Mouse (Mus musculus): Measurements from ENCODE around the gene Slitrk1. TPM values are rescaled to one million over a fixed set of nuclear protein-coding genes. Genes with fewer than 3 reads are reported as not detected.

Gene Slitrk1
- 0.03 and 0.10 TPM in 2 replicates for polyA plus RNA-seq (2012; rRNA removed)

DNA sequence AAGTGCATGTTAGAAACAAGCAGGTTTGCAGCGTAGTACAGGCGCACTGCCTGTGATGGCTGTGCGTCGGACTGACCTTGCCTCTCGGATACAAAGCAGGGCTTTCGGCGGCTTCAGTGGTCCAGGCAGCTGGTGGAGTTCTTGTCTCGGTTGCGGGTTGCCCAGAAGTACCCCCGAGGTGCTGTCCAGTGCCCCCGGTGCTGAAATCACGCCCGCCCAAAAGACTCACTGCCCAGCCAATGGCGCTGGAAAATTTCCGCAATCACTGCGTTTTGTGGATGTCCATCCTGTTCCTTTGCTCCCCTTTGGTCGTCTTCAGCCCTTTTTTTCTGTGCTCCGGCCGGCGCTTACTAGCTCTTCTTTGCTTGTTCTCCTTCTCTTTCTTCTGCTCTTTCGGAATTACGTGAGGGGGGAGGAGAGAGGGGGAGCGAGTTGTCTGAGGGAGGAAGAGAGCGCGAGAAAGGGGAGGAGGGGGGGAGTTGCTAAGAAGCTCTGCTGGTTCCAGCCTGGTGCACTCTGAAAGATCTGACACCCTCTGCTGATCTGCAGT, at the start of gene Slitrk1:
Gene Slitrk1, minus strand, starts transcription at position 445 of the 550 bp plus-strand sequence.
- DNase-seq (ENCODE audit: low read depth): no peak

DNA sequence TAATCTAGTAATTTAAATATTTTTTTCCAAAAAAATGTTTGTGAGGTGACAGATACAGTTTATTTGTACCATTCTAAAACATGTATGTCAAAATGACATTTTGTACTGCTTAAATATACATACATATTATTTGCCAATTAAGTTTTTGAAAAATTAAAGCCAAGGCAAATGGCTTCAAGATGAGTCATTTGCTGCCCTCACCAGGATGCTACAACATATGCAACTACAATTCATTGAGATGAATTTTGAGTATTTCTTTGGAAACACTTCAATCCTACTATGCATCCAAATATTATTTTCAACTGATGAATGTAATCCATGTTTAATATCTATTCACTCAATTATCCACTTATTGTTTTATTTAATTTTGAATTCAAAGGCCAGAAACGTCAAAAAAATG, 21.8 kb upstream of the Slitrk1 start:
- no peak for DNase-seq (ENCODE audit: low read depth)

DNA sequence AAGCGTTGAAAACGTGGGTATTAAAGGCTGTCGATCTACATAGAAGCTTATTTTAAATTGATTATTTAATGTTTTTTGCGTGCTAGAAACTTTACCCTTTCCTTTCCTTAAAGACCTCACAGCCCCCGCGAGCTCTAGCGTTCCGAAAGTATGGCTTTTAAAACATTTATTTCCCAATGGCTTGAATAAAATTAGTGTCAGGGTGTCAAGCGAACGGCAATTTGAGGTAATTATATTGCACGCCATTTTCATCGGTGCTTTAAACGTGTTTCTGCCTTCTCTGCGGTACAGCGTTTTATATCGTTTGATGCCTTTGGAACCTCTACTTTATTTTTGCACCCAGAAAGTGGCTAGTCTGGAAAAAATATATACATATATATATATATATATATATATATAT, 378 bp upstream of the Slitrk1 start:
- DNase-seq (ENCODE audit: low read depth): no peak

DNA sequence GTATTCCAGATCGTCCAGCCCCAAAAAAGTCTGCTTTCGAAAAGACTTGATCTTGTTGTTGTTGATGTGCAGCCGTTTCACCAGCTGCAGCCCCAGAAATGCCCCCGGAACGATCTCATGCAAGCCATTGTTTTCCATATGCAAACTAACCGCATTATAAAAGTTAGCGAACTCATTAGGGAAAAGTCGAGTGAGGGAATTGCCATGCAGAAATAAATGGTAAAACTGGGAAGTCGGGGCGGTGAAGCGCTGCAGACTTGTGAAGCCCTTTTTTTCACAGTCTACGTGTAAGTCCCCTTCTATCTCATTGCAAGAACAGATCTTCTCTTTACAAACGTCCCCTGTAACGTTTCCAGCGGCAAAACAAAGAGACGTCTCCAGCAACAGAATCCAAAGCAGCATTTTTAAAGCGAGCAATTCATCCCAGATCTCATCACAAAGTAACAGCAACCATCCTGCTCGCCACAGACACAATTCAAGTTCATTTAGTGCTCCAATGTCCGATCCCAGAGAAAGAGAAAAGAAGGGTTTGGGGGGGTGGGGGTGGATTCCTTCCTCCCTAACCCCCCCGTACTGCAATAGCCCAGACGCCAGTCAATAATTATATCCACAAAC, 975 bp downstream of the Slitrk1 start:
- no peak for DNase-seq (ENCODE audit: low read depth)

DNA sequence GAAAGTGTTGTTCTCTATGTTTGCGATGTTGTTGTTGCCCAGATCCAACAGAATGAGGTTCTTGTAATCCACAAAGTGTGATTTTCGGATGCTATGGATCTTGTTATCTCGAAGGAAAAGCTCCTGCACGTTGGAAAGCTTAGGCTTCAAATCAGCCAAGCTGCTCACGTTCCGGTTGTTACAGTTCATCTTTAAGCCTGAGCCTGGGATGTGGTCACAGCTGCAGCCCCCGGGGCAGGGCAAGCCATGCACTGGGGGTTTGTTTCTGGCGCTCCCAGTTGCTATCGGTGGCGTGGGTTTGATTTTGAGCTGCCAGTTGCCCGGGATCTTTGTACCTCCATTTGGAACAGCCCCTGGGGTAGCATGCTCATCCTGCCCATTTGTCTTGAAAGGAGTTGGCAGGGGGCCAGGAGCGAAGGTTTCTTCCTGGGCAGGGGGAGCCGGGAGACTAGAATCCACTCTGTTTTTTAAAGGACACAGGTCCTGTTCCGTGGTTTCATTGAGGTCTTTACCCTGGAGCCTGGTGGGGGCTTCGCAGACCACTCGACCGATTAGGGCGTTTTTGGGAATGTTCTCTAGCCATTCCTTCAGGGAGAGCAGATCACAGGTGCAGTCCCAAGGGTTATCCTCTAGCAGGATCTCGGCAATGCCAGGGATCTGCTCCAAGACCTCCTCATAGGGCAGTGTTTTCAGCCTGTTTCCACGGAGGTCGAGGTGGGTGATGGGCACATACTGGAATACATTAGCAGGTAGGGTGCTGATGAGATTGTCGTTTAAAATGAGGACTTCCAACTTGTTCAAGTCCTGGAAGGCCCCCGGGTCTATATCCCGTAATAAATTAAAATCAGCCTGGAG, 1.7 kb downstream of the Slitrk1 start:
- no peak for DNase-seq (ENCODE audit: low read depth)

DNA sequence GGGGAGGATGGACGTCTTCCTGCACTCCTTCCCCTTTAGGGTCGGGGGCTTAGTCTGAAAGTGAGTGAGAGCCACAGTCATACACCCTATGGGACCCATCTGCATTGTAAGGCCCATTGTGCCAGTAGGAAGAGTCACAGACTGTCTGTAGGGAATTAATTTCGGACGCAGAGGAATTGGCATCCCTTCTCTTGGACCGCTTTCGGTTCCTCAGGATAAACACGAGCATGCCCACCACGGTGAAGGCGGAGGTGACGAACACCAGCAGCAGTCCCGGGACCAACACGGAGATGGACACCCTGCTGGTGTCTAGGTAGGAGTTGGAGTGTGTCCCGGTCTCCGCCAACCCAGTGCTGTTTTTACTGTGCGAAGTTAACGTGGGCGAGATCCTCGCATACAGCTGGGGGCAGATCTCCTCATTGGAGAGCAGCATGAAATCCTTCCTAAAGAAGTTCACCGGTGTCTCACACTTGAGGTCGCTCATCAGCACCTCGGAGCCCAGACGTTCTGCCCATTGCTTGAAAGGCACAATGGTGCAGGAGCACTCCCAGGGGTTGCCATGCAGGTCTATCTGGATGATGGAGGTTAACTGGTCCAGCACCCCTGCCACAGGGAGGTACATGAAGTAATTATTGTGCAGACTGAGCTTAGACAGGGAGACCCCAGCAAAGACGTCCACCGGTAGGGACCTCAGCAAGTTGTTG, 2.7 kb downstream of the Slitrk1 start:
- no peak for DNase-seq (ENCODE audit: low read depth)

DNA sequence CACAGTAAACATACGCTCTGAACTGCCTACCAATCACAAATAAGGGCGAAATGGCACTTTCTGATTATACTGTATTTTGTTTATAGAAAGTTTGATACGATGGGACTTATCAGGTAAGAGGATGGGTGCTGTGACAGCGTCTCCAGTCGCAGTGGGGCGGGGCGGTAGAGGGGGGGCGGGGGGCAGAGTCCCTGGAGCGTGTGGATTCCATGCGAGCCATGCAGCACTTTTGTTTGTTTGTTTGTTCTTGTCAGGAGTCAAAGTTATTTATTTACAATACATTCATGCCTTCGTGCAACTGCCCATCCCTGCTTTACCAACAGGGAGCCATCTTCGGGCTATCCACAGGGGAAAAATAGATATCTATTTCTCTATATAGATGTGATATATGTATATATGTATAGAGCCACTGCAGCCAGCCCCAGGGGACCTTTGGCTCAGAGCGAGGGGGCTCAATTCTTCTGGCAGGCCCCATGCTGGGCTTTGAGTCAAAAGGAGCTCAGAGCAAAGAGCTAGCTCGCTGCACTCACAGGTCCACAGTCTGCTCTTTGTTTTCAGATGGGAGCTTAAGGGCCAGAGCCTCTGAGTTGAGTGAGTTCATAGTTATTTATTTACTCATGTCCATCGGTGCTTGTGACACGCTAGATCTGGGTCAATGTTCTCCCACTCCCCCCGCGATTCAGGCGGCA, 3.4 kb downstream of the Slitrk1 start:
- DNase-seq (ENCODE audit: low read depth): no peak

DNA sequence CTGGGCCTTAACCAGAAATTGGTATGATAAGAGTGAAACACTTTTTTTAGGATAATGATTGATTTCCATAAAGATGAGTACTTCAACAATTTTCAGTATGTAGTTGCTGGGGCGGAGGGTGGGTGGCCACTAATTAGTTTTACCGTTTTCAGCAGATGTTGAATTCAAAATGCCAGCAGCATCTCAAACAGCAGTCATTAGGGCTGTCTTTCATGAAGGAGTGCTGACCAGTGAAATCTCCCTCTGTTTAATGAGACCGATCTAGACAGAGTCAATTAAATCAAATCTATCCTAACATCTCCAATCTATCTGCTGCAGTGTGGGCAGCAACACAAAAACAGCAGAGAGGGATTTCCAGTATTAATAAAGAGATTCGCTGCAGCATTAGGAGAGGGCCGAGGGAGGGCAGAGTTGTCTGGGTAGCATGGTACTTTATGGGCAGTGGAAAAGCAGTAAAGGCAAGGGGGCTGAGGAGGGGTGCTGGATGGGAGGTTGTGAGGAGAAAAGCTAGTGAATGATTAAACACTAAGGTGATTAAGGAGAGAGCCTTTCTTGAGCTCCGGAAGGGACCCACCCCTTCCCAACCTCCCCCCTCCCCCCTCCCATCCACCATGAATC, 4.5 kb downstream of the Slitrk1 start:
- no peak for DNase-seq (ENCODE audit: low read depth)

DNA sequence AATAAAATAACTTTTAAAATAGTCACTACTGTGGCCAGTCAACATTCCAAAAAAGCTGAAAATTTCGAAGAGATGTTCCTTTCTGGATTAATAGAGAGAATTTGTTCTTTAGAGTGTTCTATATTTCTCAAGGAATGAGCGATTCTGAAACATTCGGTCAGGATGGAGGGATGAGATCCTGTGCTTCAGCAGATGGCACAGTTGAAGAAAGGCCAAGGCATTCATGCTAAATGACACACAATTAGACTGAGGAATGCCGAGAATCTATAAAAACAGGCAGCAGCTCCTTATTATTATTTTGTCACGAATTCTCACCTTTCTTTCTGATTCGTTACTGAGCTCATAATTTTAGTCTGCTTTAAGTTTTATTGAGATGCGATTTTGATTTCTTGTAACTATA, 15.4 kb downstream of the Slitrk1 start:
- no peak for DNase-seq (ENCODE audit: low read depth)

DNA sequence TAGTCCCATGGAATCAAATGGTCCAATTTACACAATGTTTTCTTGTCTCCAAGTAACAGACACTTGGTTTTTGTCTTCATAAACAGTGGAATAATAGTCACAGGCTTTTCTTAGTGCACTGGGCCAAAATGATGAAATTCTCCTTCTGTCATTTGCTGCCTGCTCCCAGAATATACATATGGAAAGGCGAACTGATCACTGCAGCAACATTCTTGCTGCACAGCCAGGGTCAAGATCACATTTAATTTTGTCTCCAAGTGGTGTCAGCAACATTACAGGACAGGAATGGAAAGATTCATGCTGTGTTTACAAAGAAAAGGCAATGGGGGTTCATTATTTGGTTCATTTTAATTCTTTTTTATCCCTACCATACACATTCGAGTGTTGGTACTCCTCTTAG, 18.5 kb downstream of the Slitrk1 start:
- no peak for DNase-seq (ENCODE audit: low read depth)

DNA sequence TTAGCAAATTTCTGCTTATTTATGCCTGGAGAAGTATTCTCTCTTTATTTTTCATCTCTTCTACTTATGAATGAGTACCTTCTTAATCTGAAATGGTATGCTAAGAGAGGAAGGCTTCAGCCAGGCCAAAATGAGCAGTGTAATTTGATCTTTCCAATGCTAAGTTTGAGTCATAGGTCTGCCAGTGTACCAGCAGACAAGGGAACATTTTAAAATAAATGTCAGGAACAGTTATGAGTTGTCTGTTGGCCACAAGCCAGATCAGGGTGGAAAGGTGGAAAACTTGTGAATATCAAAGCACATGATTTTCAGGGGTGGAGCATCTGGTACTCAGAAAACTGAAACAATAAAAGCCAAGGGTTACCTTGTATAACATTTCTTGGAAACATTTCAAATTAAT, 46.1 kb downstream of the Slitrk1 start:
- no peak for DNase-seq (ENCODE audit: low read depth)

DNA sequence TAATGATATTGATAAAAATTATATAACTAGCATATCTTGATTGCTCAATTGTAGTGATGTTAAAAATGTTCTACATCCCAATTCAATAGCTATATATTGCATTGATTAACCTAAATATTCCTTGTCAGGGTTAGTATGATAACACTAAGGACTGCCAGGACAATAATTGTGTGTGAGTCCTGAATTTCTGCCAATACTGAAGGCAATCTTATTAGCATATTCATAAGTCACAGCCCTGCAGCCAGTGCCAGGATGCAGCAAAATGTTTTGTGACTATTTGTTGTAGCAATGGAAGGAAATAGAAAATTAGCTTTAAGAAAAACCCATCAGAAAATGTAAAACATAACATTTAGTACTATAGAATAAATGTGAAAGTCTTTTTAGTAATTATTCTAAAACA, 49.3 kb downstream of the Slitrk1 start:
- DNase-seq (ENCODE audit: low read depth): no peak

DNA sequence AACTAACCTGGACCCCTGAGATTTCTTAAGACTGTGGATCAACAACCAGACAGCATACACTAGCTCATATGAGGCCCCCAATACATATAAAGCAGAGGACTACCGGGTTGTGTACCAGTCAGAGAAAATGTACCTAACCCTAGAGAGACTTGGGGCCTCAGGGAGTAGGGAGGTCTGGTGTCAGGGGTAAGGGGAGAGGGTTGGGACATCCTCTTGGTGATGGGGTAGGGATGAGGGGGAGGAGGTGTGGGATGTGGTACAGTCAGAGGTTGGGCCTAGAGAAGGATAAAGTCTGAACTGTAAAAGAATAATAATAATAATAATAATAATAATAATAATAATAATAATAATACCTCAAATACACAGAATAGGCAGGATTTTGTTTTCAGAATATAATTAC, 54.6 kb downstream of the Slitrk1 start:
- no peak for DNase-seq (ENCODE audit: low read depth)
